ENCODE assay signal across 29 mouse cellular contexts in genomic region chr3:95722386-95722785, GRCm38 (mm10). TPM values are rescaled to one million over a fixed set of nuclear protein-coding genes. Genes with fewer than 3 reads are reported as not detected.
A peak's percentile ranks its signal among the peaks of the same experiment; 100 is the strongest.
DNase-seq lines count a peak whose midpoint lies in the region; ATAC-seq and TF ChIP-seq lines count a peak whose summit lies in the region.
"Had no signal": no experiment of that assay in that cellular context is flagged by ENCODE, and none has a peak within 500 bp of the region (broad histone marks: within the 10 kb centered on the region; RNA-seq: fewer than 3 reads in every experiment).

No protein-coding gene starts in this region.

- no peak overlapping the region for H3K4me3 ChIP-seq in kidney, embryonic 15.5 days (replicated peaks)
- H3K4me3 ChIP-seq in kidney, adult 2 months (ENCODE audit: insufficient read depth, low read depth, low read length) = no peak overlapping the region
- H3K4me3 ChIP-seq in left cerebral cortex, adult 2 months = no peak overlapping the region
- H3K4me3 ChIP-seq: embryonic facial prominence, embryonic 15.5 days; gastrocnemius, adult 2 months; heart, embryonic 10.5 days; limb, embryonic 13.5 days; liver, embryonic 12.5 days; midbrain, embryonic 15.5 days; myocyte had no signal

- no peaks in the 10 kb centered on the region for H3K27me3 ChIP-seq in kidney, embryonic 15.5 days
- H3K27me3 ChIP-seq in kidney, adult 2 months (replicated peaks; ENCODE audit: control insufficient read depth, insufficient read depth, low read length) = no peaks in the 10 kb centered on the region
- H3K27me3 ChIP-seq: embryonic facial prominence, embryonic 15.5 days; limb, embryonic 13.5 days; liver, embryonic 12.5 days; midbrain, embryonic 15.5 days; Patski had no signal

- H3K4me2 ChIP-seq in kidney, embryonic 15.5 days = no peak overlapping the region
- H3K4me2 ChIP-seq: embryonic facial prominence, embryonic 15.5 days; limb, embryonic 13.5 days; liver, embryonic 12.5 days; midbrain, embryonic 15.5 days had no signal

- no peak for ATAC-seq in kidney, embryonic 15.5 days (replicated peaks; ENCODE audit: low FRiP score)
- ATAC-seq: forebrain, embryonic 14.5 days; hindbrain, postnatal 0 days; liver, embryonic 12.5 days; midbrain, embryonic 15.5 days; Patski had no signal

- WGBS in kidney, embryonic 15.5 days = 59% methylated on average over 3 of the region's 3 CpGs
- whole genome bisulfite sequencing in kidney, adult 2 months = 71% methylated on average over 3 of the region's 3 CpGs

- no peaks in the 10 kb centered on the region for H3K9me3 ChIP-seq in kidney, embryonic 15.5 days (replicated peaks)
- H3K9me3 ChIP-seq: embryonic facial prominence, embryonic 15.5 days; heart, embryonic 10.5 days; limb, embryonic 13.5 days; liver, embryonic 12.5 days; midbrain, embryonic 15.5 days had no signal

- no peaks in the 10 kb centered on the region for H3K36me3 ChIP-seq in kidney, embryonic 15.5 days
- H3K36me3 ChIP-seq in kidney, adult 2 months (ENCODE audit: control insufficient read depth, insufficient read depth, low read length) = no peaks in the 10 kb centered on the region
- H3K36me3 ChIP-seq: embryonic facial prominence, embryonic 15.5 days; heart, embryonic 10.5 days; limb, embryonic 13.5 days; liver, embryonic 12.5 days; midbrain, embryonic 15.5 days had no signal

- intact Hi-C loops in left cerebral cortex, adult 2 months (cut with DNase I) = no loop called here

- 0 out of 2 replicates have a peak overlapping the region, but pooled peaks have one; percentile 9 for H3K27ac ChIP-seq in kidney, embryonic 15.5 days
- no peak overlapping the region for H3K27ac ChIP-seq in kidney, adult 2 months (ENCODE audit: insufficient read depth, low read depth, low read length)
- H3K27ac ChIP-seq in left cerebral cortex, adult 2 months = no peak overlapping the region
- H3K27ac ChIP-seq: embryonic facial prominence, embryonic 15.5 days; gastrocnemius, adult 2 months; heart, embryonic 10.5 days; hindbrain, postnatal 0 days; limb, embryonic 13.5 days; liver, embryonic 12.5 days; midbrain, embryonic 15.5 days; stomach, postnatal 0 days had no signal

- no peaks in the 10 kb centered on the region for H3K4me1 ChIP-seq in kidney, embryonic 15.5 days
- no peaks in the 10 kb centered on the region for H3K4me1 ChIP-seq in kidney, adult 2 months (ENCODE audit: control insufficient read depth, insufficient read depth, low read length)
- H3K4me1 ChIP-seq: embryonic facial prominence, embryonic 15.5 days; limb, embryonic 13.5 days; midbrain, embryonic 15.5 days had no signal

- DNase-seq in kidney, adult 2 months = no peak
- peak; percentile 16 for DNase-seq in thymus, postnatal 25 days
- DNase-seq in thymus, postnatal 4 days = no peak
- peak; percentile 57 for DNase-seq in T-cell, adult 2 months (ENCODE audit: low spot score)
- DNase-seq in cerebellum, adult 9-11 months = no peak
- DNase-seq in spleen, postnatal 4 days (ENCODE audit: low spot score in 2 of 2) = no peak
- no peak for DNase-seq in left cerebral cortex, adult 2 months (ENCODE audit: extremely low spot score in 1 of 2, low spot score in 2 of 2)
- DNase-seq: adrenal gland, adult 8-10 months; B cell, adult 2 months; cerebellum, adult 18-20 months; cerebellum, postnatal 25 days; gastrocnemius, adult 2 months; heart, postnatal 10 days; kidney, adult 11 months; kidney, postnatal 36 days; layer of hippocampus, postnatal 36 days; lung, adult 18-20 months; lung, postnatal 14 days had no signal

- no peak overlapping the region for H3K9ac ChIP-seq in kidney, embryonic 15.5 days
- H3K9ac ChIP-seq: embryonic facial prominence, embryonic 15.5 days; limb, embryonic 13.5 days; liver, embryonic 12.5 days; midbrain, embryonic 15.5 days had no signal

- no peak for TF ChIP-seq CTCF in kidney, adult 2 months (conservative IDR thresholded peaks at IDR 0.05; ENCODE audit: insufficient read depth, insufficient read length, low read depth, low read length)
- TF ChIP-seq CTCF in left cerebral cortex, adult 2 months (IDR thresholded peaks at IDR 0.05) = no peak

- no peak for TF ChIP-seq POLR2A in kidney, adult 2 months (IDR thresholded peaks at IDR 0.05; ENCODE audit: low read depth, low read length)

RNA-seq across cellular contexts. Expression of gene Ecm1, which starts 17.0 kb away (rescaled TPM):
- polyA plus RNA-seq in kidney, embryonic 15.5 days (2015; fragmentation: Nextera tagmentation; extraction: Ambion mirVana) = 177 and 231 TPM in 2 replicates
- 494 and 636 TPM in 2 replicates for polyA plus RNA-seq in kidney, adult 2 months (2012; rRNA removed)
- total RNA-seq in left cerebral cortex, adult 2 months (2021) = 10 to 100 TPM in 1 of 2 experiments, 1 to 10 TPM in 1; 9.2 to 11.3 TPM

RNA-seq across cellular contexts. Expression of gene Adamtsl4, which starts 34.7 kb away (rescaled TPM):
- polyA plus RNA-seq in kidney, embryonic 15.5 days (2015; fragmentation: Nextera tagmentation; extraction: Ambion mirVana) = 4.0 and 6.3 TPM in 2 replicates
- 5.2 and 6.0 TPM in 2 replicates for polyA plus RNA-seq in kidney, adult 2 months (2012; rRNA removed)
- total RNA-seq in left cerebral cortex, adult 2 months (2021) = 1 to 10 TPM; 6.8 to 7.7 TPM

RNA-seq across cellular contexts. Expression of gene Tars2, which starts 37.6 kb away (rescaled TPM):
- polyA plus RNA-seq in kidney, embryonic 15.5 days (2015; fragmentation: Nextera tagmentation; extraction: Ambion mirVana) = 47.3 and 58.4 TPM in 2 replicates
- polyA plus RNA-seq in kidney, adult 2 months (2012; rRNA removed) = 28.2 and 29.3 TPM in 2 replicates
- total RNA-seq in left cerebral cortex, adult 2 months (2021) = 10 to 100 TPM; 43.5 to 43.8 TPM

Comparison
In these comparisons a context has a peak if more than half of its experiments do, and no peak if none do; other contexts are left out.
1. DNase-seq: peak in thymus, postnatal 25 days (single experiment) and T-cell, adult 2 months (single experiment); none in kidney, adult 2 months (single experiment), thymus, postnatal 4 days (single experiment), cerebellum, adult 9-11 months (single experiment), spleen, postnatal 4 days (0 of 2) and left cerebral cortex, adult 2 months (0 of 2).